Mouse (Mus musculus) ES-Bruce4 (cell line): Measurements from ENCODE around the gene Klhl1.

ENCODE experiments used
- CTCF ChIP-seq: IDR thresholded peaks from one replicate; pipeline ENCODE4 v1.8.1; 2011; ENCODE audit warnings: low read depth, low read length
- EP300 ChIP-seq: IDR thresholded peaks from 2 replicates; pipeline ENCODE4 v1.6.1; 2011; ENCODE audit warnings: low read depth, low read length; ENCODE audit not compliant: insufficient read depth

- no peak for TF ChIP-seq CTCF
- no peak for TF ChIP-seq EP300
These were observed at the start of gene Klhl1 for GRCm38 (mm10) chr14:96518954-96519682.
